29 mouse cellular contexts compared by ENCODE assay signal in genomic region chr1:134276823-134277222, GRCm38 (mm10). TPM values are rescaled to one million over a fixed set of nuclear protein-coding genes. Genes with fewer than 3 reads are reported as not detected.
DNase-seq lines count a peak whose midpoint lies in the region; ATAC-seq and TF ChIP-seq lines count a peak whose summit lies in the region.
"Had no signal": no experiment of that assay in that cellular context is flagged by ENCODE, and none has a peak within 500 bp of the region (broad histone marks: within the 10 kb centered on the region; RNA-seq: fewer than 3 reads in every experiment).

No protein-coding gene starts in this region.

- intact Hi-C loops in gastrocnemius, adult 2 months (cut with DNase I) = no loop called here
- intact Hi-C loops in heart, adult 2 months (cut with DNase I) = loop anchor here (5.0 kb wide), 1 partner anchor 40 kb away; no protein-coding TSS in a partner anchor

- H3K36me3 ChIP-seq in heart, embryonic 16.5 days (ENCODE audit: control insufficient read depth, insufficient read depth) = no peaks in the 10 kb centered on the region
- H3K36me3 ChIP-seq in heart, adult 2 months (ENCODE audit: control insufficient read depth, insufficient read depth, low read length) = no peaks in the 10 kb centered on the region
- no peaks in the 10 kb centered on the region for H3K36me3 ChIP-seq in lung, postnatal 0 days (ENCODE audit: insufficient read depth, low read length)
- H3K36me3 ChIP-seq in myocyte (ENCODE audit: control insufficient read depth, insufficient read depth) = no peaks in the 10 kb centered on the region
- H3K36me3 ChIP-seq: hindbrain, embryonic 10.5 days; hindbrain, embryonic 15.5 days; limb, embryonic 13.5 days; liver, embryonic 12.5 days; neural tube, embryonic 15.5 days; stomach, embryonic 15.5 days had no signal

- WGBS in heart, embryonic 16.5 days = 50% methylated on average over 7 of the region's 7 CpGs
- 67% methylated on average over 7 of the region's 7 CpGs for WGBS in heart, adult 2 months
- 66% methylated on average over 7 of the region's 7 CpGs for WGBS in lung, postnatal 0 days
- 65% methylated on average over 7 of the region's 7 CpGs for WGBS in lung, adult 2 months

- ATAC-seq in heart, embryonic 16.5 days (replicated peaks; ENCODE audit: extremely low read depth, insufficient read depth, low FRiP score) = peak; percentile 32; the same call in 1 of the 2 replicates
- ATAC-seq in lung, postnatal 0 days = peak; percentile 57
- ATAC-seq: forebrain, embryonic 13.5 days; inflammation-experienced regulatory T-cells, adult 6 months; liver, embryonic 12.5 days; liver, postnatal 0 days had no signal

- peak overlapping the region; percentile 88 for H3K27ac ChIP-seq in gastrocnemius, adult 2 months
- H3K27ac ChIP-seq in heart, embryonic 16.5 days (ENCODE audit: low read length) = no peak overlapping the region
- no peak overlapping the region for H3K27ac ChIP-seq in heart, adult 2 months
- H3K27ac ChIP-seq in lung, postnatal 0 days (ENCODE audit: low read length) = no peak overlapping the region; the same call in 1 of the 2 replicates
- H3K27ac ChIP-seq: forebrain, embryonic 13.5 days; hindbrain, embryonic 10.5 days; hindbrain, embryonic 15.5 days; limb, embryonic 13.5 days; liver, embryonic 12.5 days; macrophage; neural tube, embryonic 15.5 days; stomach, embryonic 15.5 days had no signal

- H3K27me3 ChIP-seq in heart, embryonic 16.5 days (ENCODE audit: control insufficient read depth, insufficient read depth, low read length) = no peaks in the 10 kb centered on the region
- H3K27me3 ChIP-seq in heart, adult 2 months (ENCODE audit: control insufficient read depth, insufficient read depth, low read length) = no peaks in the 10 kb centered on the region
- no peaks in the 10 kb centered on the region for H3K27me3 ChIP-seq in lung, postnatal 0 days (replicated peaks; ENCODE audit: insufficient read depth, low read length)
- H3K27me3 ChIP-seq in myocyte (ENCODE audit: control insufficient read depth, insufficient read depth, insufficient read length) = no peaks in the 10 kb centered on the region
- H3K27me3 ChIP-seq: forebrain, embryonic 13.5 days; hindbrain, embryonic 15.5 days; limb, embryonic 13.5 days; neural tube, embryonic 15.5 days; stomach, embryonic 15.5 days had no signal

- H3K4me2 ChIP-seq in heart, embryonic 16.5 days (ENCODE audit: low read depth, low read length) = no peak overlapping the region
- no peak overlapping the region for H3K4me2 ChIP-seq in lung, postnatal 0 days (replicated peaks; ENCODE audit: low read depth, low read length)
- H3K4me2 ChIP-seq in myocyte (ENCODE audit: low read depth) = peak overlapping the region; percentile 18
- H3K4me2 ChIP-seq: forebrain, embryonic 13.5 days; hindbrain, embryonic 15.5 days; limb, embryonic 13.5 days; liver, embryonic 12.5 days; neural tube, embryonic 15.5 days; stomach, embryonic 15.5 days had no signal

- H3K4me1 ChIP-seq in heart, embryonic 16.5 days (ENCODE audit: control insufficient read depth, insufficient read depth, low read length) = peaks cover 13% of the 10 kb centered on the region
- 0 out of 2 replicates have a peak, but pooled peaks cover 1% of the 10 kb centered on the region for H3K4me1 ChIP-seq in heart, adult 2 months (ENCODE audit: control insufficient read depth, insufficient read depth, low read length)
- H3K4me1 ChIP-seq in lung, postnatal 0 days (ENCODE audit: insufficient read depth, low read depth, low read length) = no peaks in the 10 kb centered on the region
- H3K4me1 ChIP-seq in lung, adult 2 months (ENCODE audit: control insufficient read depth, insufficient read depth, low read length) = 0 out of 2 replicates have a peak, but pooled peaks cover 2% of the 10 kb centered on the region
- H3K4me1 ChIP-seq: liver, embryonic 12.5 days; stomach, embryonic 15.5 days had no signal

- no peak overlapping the region for H3ac ChIP-seq in myocyte (ENCODE audit: control insufficient read depth, insufficient read length)

- TF ChIP-seq POLR2A in heart, adult 2 months (IDR thresholded peaks at IDR 0.05; ENCODE audit: insufficient read depth, low read depth, low read length) = no peak
- TF ChIP-seq POLR2A in lung, adult 2 months (IDR thresholded peaks at IDR 0.05; ENCODE audit: borderline replicate concordance, extremely low read depth, low read depth, low read length) = no peak
- TF ChIP-seq POLR2A in myocyte (IDR thresholded peaks at IDR 0.05; ENCODE audit: insufficient read length, low read depth) = no peak

- no peak for TF ChIP-seq EP300 in heart, adult 2 months (IDR thresholded peaks at IDR 0.05; ENCODE audit: insufficient read depth, low read depth, low read length)
- no peak for TF ChIP-seq EP300 in lung, postnatal 0 days (IDR thresholded peaks at IDR 0.05)

- H3K9me3 ChIP-seq in heart, embryonic 16.5 days (replicated peaks; ENCODE audit: control insufficient read depth, low read length) = no peaks in the 10 kb centered on the region
- no peaks in the 10 kb centered on the region for H3K9me3 ChIP-seq in lung, postnatal 0 days (ENCODE audit: low read length)
- H3K9me3 ChIP-seq: forebrain, embryonic 13.5 days; hindbrain, embryonic 10.5 days; hindbrain, embryonic 15.5 days; limb, embryonic 13.5 days; liver, embryonic 12.5 days; neural tube, embryonic 15.5 days; stomach, embryonic 15.5 days had no signal

- no peak overlapping the region for H3K4me3 ChIP-seq in gastrocnemius, adult 2 months
- no peak overlapping the region for H3K4me3 ChIP-seq in heart, embryonic 16.5 days (ENCODE audit: low read length)
- H3K4me3 ChIP-seq in heart, adult 2 months = no peak overlapping the region
- H3K4me3 ChIP-seq in lung, postnatal 0 days (ENCODE audit: low read depth, low read length) = no peak overlapping the region
- no peak overlapping the region for H3K4me3 ChIP-seq in lung, adult 2 months (replicated peaks; ENCODE audit: extremely low read depth, low read depth, low read length)
- H3K4me3 ChIP-seq in myocyte = no peak overlapping the region
- H3K4me3 ChIP-seq: forebrain, embryonic 13.5 days; hindbrain, embryonic 10.5 days; hindbrain, embryonic 15.5 days; left cerebral cortex, adult 2 months; limb, embryonic 13.5 days; liver, embryonic 12.5 days; neural tube, embryonic 15.5 days; stomach, embryonic 15.5 days had no signal

- DNase-seq in gastrocnemius, adult 2 months = no peak
- DNase-seq in gastrocnemius, postnatal 4 days (ENCODE audit: low spot score in 2 of 2) = no peak
- DNase-seq in heart, adult 2 months = no peak
- DNase-seq in lung, postnatal 0 days (ENCODE audit: low spot score) = peak; percentile 65
- DNase-seq in lung, adult 2 months = no peak
- DNase-seq: adrenal gland, postnatal 25 days; gastrocnemius, postnatal 14 days; liver, postnatal 0 days; midbrain, embryonic 14.5 days; retina, postnatal 1 day; right cerebral cortex, postnatal 14 days had no signal

- no peak overlapping the region for H3K9ac ChIP-seq in heart, embryonic 16.5 days (ENCODE audit: low read length)
- no peak overlapping the region for H3K9ac ChIP-seq in heart, adult 2 months (ENCODE audit: low read depth, low read length)
- H3K9ac ChIP-seq in lung, postnatal 0 days (replicated peaks; ENCODE audit: low read depth) = no peak overlapping the region
- H3K9ac ChIP-seq: forebrain, embryonic 13.5 days; hindbrain, embryonic 15.5 days; limb, embryonic 13.5 days; liver, embryonic 12.5 days; liver, postnatal 0 days; neural tube, embryonic 15.5 days; stomach, embryonic 15.5 days had no signal

- TF ChIP-seq CTCF in gastrocnemius, adult 2 months (IDR thresholded peaks at IDR 0.05) = no peak
- TF ChIP-seq CTCF in heart, adult 2 months (IDR thresholded peaks at IDR 0.05) = no peak
- no peak for TF ChIP-seq CTCF in lung, postnatal 0 days (IDR thresholded peaks at IDR 0.05)
- TF ChIP-seq CTCF in lung, adult 2 months (IDR thresholded peaks at IDR 0.05; ENCODE audit: insufficient read depth, low read length) = no peak

- no peaks in the 10 kb centered on the region for H3K79me2 ChIP-seq in heart, adult 2 months (replicated peaks; ENCODE audit: control insufficient read depth, insufficient read depth, low read length)
- no peaks in the 10 kb centered on the region for H3K79me2 ChIP-seq in myocyte (ENCODE audit: control insufficient read depth, insufficient read depth)

TF ChIP-seq in myocyte, 11 proteins besides CTCF, POLR2A, EP300 and RAD21 (continues in another document):
- TF ChIP-seq MYOD1 (IDR thresholded peaks at IDR 0.05; ENCODE audit: control insufficient read depth in 1 of 3, insufficient read length in 2 of 3, low read depth in 2 of 3) = peak in 1 of 3 experiments; percentile 18
- no peak for TF ChIP-seq E2F4 (IDR thresholded peaks at IDR 0.05; ENCODE audit: insufficient read depth)
- peak; percentile 39 for TF ChIP-seq TCF12 (IDR thresholded peaks at IDR 0.05; ENCODE audit: insufficient read depth, poor library complexity, severe bottlenecking)
- peak in 1 of 3 experiments; percentile 2 for TF ChIP-seq MYOG (IDR thresholded peaks at IDR 0.05; ENCODE audit: control insufficient read depth in 1 of 3, insufficient read depth in 1 of 3, insufficient read length in 2 of 3, low read depth in 2 of 3)

RNA-seq across cellular contexts. Expression of gene Myog, which starts 13.0 kb away (rescaled TPM):
- 10 to 100 TPM; 11.6 to 34.5 TPM for total RNA-seq in gastrocnemius, adult 2 months (2021)
- 100 to 1,000 TPM; 212 to 220 TPM for total RNA-seq in gastrocnemius, postnatal 4 days (2021)
- 2.0 and 3.3 TPM in 2 replicates for polyA plus RNA-seq in heart, embryonic 16.5 days (2015; fragmentation: Nextera tagmentation; extraction: Ambion mirVana)
- not detected for total RNA-seq in heart, adult 2 months (2021)
- not detected in 2 replicates for polyA plus RNA-seq in heart, adult 2 months (2012; rRNA removed)
- polyA plus RNA-seq in lung, postnatal 0 days (2015; fragmentation: Nextera tagmentation; extraction: Ambion mirVana) = not detected in 2 replicates
- 1.7 TPM in 1 of 2 replicates, not detected in the other for polyA plus RNA-seq in lung, adult 2 months (2012; rRNA removed)
- 1,426 TPM for polyA plus RNA-seq in myocyte (2012; fragmentation: generic; extraction: Trizol)
- total RNA-seq: adrenal gland, adult 18-20 months; adrenal gland, postnatal 25 days; heart, adult 18-20 months; layer of hippocampus, postnatal 10 days; left cerebral cortex, adult 2 months; left cerebral cortex, postnatal 25 days; monocyte, adult 5-6 weeks had no signal
- polyA plus RNA-seq: forebrain, embryonic 13.5 days; hindbrain, embryonic 15.5 days; inflammation-experienced regulatory T-cells, adult 6 months; liver, postnatal 0 days; macrophage; midbrain, embryonic 14.5 days; small intestine, adult 2 months had no signal

RNA-seq across cellular contexts. Expression of gene Adora1, which starts 41.6 kb away (rescaled TPM):
- total RNA-seq in gastrocnemius, adult 2 months (2021) = under 1 TPM; 0.20 to 0.31 TPM
- under 1 TPM; 0.61 to 0.78 TPM for total RNA-seq in gastrocnemius, postnatal 4 days (2021)
- 26.7 and 30.0 TPM in 2 replicates for polyA plus RNA-seq in heart, embryonic 16.5 days (2015; fragmentation: Nextera tagmentation; extraction: Ambion mirVana)
- 10 to 100 TPM in 1 of 2 experiments, 1 to 10 TPM in 1; 9.6 to 15.0 TPM for total RNA-seq in heart, adult 2 months (2021)
- polyA plus RNA-seq in heart, adult 2 months (2012; rRNA removed) = 18.6 and 19.4 TPM in 2 replicates
- 4.8 and 4.9 TPM in 2 replicates for polyA plus RNA-seq in lung, postnatal 0 days (2015; fragmentation: Nextera tagmentation; extraction: Ambion mirVana)
- 7.6 and 9.1 TPM in 2 replicates for polyA plus RNA-seq in lung, adult 2 months (2012; rRNA removed)
- polyA plus RNA-seq in myocyte (2012; fragmentation: generic; extraction: Trizol) = 4.5 TPM
- total RNA-seq: monocyte, adult 5-6 weeks had no signal
- polyA plus RNA-seq: inflammation-experienced regulatory T-cells, adult 6 months; macrophage had no signal

RNA-seq across cellular contexts. Expression of gene Ppfia4, which starts 55.9 kb away (rescaled TPM):
- under 1 TPM; 0.42 to 0.46 TPM for total RNA-seq in gastrocnemius, adult 2 months (2021)
- 10 to 100 TPM; 25.5 to 26.2 TPM for total RNA-seq in gastrocnemius, postnatal 4 days (2021)
- polyA plus RNA-seq in heart, embryonic 16.5 days (2015; fragmentation: Nextera tagmentation; extraction: Ambion mirVana) = 10.6 and 11.4 TPM in 2 replicates
- total RNA-seq in heart, adult 2 months (2021) = under 1 TPM; 0.80 to 0.94 TPM
- polyA plus RNA-seq in heart, adult 2 months (2012; rRNA removed) = 4.4 and 4.9 TPM in 2 replicates
- polyA plus RNA-seq in lung, postnatal 0 days (2015; fragmentation: Nextera tagmentation; extraction: Ambion mirVana) = 4.5 TPM in 2 replicates
- 7.9 and 11.3 TPM in 2 replicates for polyA plus RNA-seq in lung, adult 2 months (2012; rRNA removed)
- polyA plus RNA-seq in myocyte (2012; fragmentation: generic; extraction: Trizol) = 35.8 TPM

Comparison
In these comparisons a context has a peak if more than half of its experiments do, and no peak if none do; other contexts are left out.
1. RNA of gene Myog, which starts 13.0 kb away (polyA plus RNA-seq): 1,426 TPM in myocyte (single experiment); 2.0 to 3.3 TPM in heart, embryonic 16.5 days, 1.7 TPM in lung, adult 2 months, not detected in lung, postnatal 0 days and not detected in heart, adult 2 months; every median in the first group is over 100 times any median in the second.